ENCODE assay signal across 8 mouse cellular contexts in genomic region chr7:31082831-31083588, GRCm38 (mm10). TPM values are rescaled to one million over a fixed set of nuclear protein-coding genes. Genes with fewer than 3 reads are reported as not detected.
A peak's percentile ranks its signal among the peaks of the same experiment; 100 is the strongest.
DNase-seq lines count a peak whose midpoint lies in the region; ATAC-seq lines count a peak whose summit lies in the region.

No protein-coding gene starts in this region.

- 74% methylated on average over 14 of the region's 14 CpGs for WGBS in forebrain, embryonic 14.5 days
- WGBS in forebrain, embryonic 15.5 days = 65% methylated on average over 14 of the region's 14 CpGs
- 56% methylated on average over 14 of the region's 14 CpGs for WGBS in stomach, embryonic 16.5 days

- H3K9me3 ChIP-seq in forebrain, embryonic 14.5 days (replicated peaks; ENCODE audit: control insufficient read depth, low read length) = no peaks in the 10 kb centered on the region
- no peaks in the 10 kb centered on the region for H3K9me3 ChIP-seq in forebrain, embryonic 15.5 days
- H3K9me3 ChIP-seq in stomach, embryonic 16.5 days (replicated peaks; ENCODE audit: control insufficient read depth, low read length) = no peaks in the 10 kb centered on the region

- H3K27ac ChIP-seq in forebrain, embryonic 14.5 days (ENCODE audit: low read depth, low read length) = no peak overlapping the region
- no peak overlapping the region for H3K27ac ChIP-seq in forebrain, embryonic 15.5 days (replicated peaks)
- peak overlapping the region; percentile 73 for H3K27ac ChIP-seq in stomach, embryonic 16.5 days (ENCODE audit: low read length)

- intact Hi-C loops in gastrocnemius, postnatal 36 days (cut with DNase I) = no loop called here

- ATAC-seq in forebrain, embryonic 14.5 days = no peak
- no peak for ATAC-seq in forebrain, embryonic 15.5 days (replicated peaks)
- peak; percentile 22; the same call in 1 of the 2 replicates for ATAC-seq in stomach, embryonic 16.5 days (ENCODE audit: insufficient read depth, low FRiP score)

- no peaks in the 10 kb centered on the region for H3K27me3 ChIP-seq in forebrain, embryonic 14.5 days (replicated peaks; ENCODE audit: control insufficient read depth, insufficient read depth, low read length)
- no peaks in the 10 kb centered on the region for H3K27me3 ChIP-seq in forebrain, embryonic 15.5 days
- H3K27me3 ChIP-seq in stomach, embryonic 16.5 days (ENCODE audit: control insufficient read depth, insufficient read depth, low read length) = no peaks in the 10 kb centered on the region

- H3K36me3 ChIP-seq in forebrain, embryonic 14.5 days (ENCODE audit: control insufficient read depth, insufficient read depth, low read length) = no peaks in the 10 kb centered on the region
- no peaks in the 10 kb centered on the region for H3K36me3 ChIP-seq in forebrain, embryonic 15.5 days
- no peaks in the 10 kb centered on the region for H3K36me3 ChIP-seq in stomach, embryonic 16.5 days (ENCODE audit: control insufficient read depth, insufficient read depth, low read length)

- 0 out of 2 replicates have a peak overlapping the region, but pooled peaks have one; percentile 21 for H3K9ac ChIP-seq in forebrain, embryonic 14.5 days (ENCODE audit: low read length)
- no peak overlapping the region for H3K9ac ChIP-seq in forebrain, embryonic 15.5 days (replicated peaks)
- H3K9ac ChIP-seq in stomach, embryonic 16.5 days (ENCODE audit: low read length) = no peak overlapping the region

- DNase-seq in forebrain, embryonic 14.5 days (ENCODE audit: low spot score) = no peak
- peak; percentile 42 for DNase-seq in right cerebral cortex, postnatal 14 days
- no peak for DNase-seq in right cerebral cortex, postnatal 4 days
- DNase-seq in gastrocnemius, postnatal 36 days = peak; percentile 71 to 77
- peak; percentile 56 to 64 for DNase-seq in layer of hippocampus, postnatal 10 days (ENCODE audit: low spot score in 2 of 2)
- no peak for DNase-seq in ovary, postnatal 10 days (ENCODE audit: low spot score)

- H3K4me1 ChIP-seq in forebrain, embryonic 14.5 days (ENCODE audit: control insufficient read depth, insufficient read depth, low read length) = no peaks in the 10 kb centered on the region
- H3K4me1 ChIP-seq in forebrain, embryonic 15.5 days = 0 out of 2 replicates have a peak, but pooled peaks cover 2% of the 10 kb centered on the region
- H3K4me1 ChIP-seq in stomach, embryonic 16.5 days (ENCODE audit: control insufficient read depth, insufficient read depth, low read length) = peaks cover 16% of the 10 kb centered on the region; the same call in 1 of the 2 replicates

- H3K4me2 ChIP-seq in forebrain, embryonic 14.5 days (ENCODE audit: low read length) = no peak overlapping the region
- no peak overlapping the region for H3K4me2 ChIP-seq in forebrain, embryonic 15.5 days (replicated peaks)
- H3K4me2 ChIP-seq in stomach, embryonic 16.5 days (ENCODE audit: low read depth, low read length) = no peak overlapping the region

- no peak overlapping the region for H3K4me3 ChIP-seq in forebrain, embryonic 14.5 days (ENCODE audit: low read depth, low read length)
- H3K4me3 ChIP-seq in forebrain, embryonic 15.5 days = no peak overlapping the region
- H3K4me3 ChIP-seq in stomach, embryonic 16.5 days (replicated peaks; ENCODE audit: low read length) = no peak overlapping the region

RNA-seq across cellular contexts. Expression of gene Fxyd3, which starts 6.5 kb away (rescaled TPM):
- not detected in 2 replicates for polyA plus RNA-seq in forebrain, embryonic 14.5 days (2014; fragmentation: Nextera tagmentation; extraction: Ambion mirVana)
- polyA plus RNA-seq in forebrain, embryonic 15.5 days (2015; fragmentation: Nextera tagmentation; extraction: Ambion mirVana) = not detected in 2 replicates
- total RNA-seq in gastrocnemius, postnatal 36 days (2021) = under 1 TPM; 0.77 to 0.96 TPM
- 1 to 10 TPM in 1 of 2 experiments, not detected in 1; 1.2 TPM for total RNA-seq in layer of hippocampus, postnatal 10 days (2021)
- polyA plus RNA-seq in stomach, embryonic 16.5 days (2015; fragmentation: Nextera tagmentation; extraction: Ambion mirVana) = 497 and 614 TPM in 2 replicates

RNA-seq across cellular contexts. Expression of gene Lgi4, which starts 23.9 kb away (rescaled TPM):
- polyA plus RNA-seq in forebrain, embryonic 14.5 days (2014; fragmentation: Nextera tagmentation; extraction: Ambion mirVana) = 0.08 and 0.15 TPM in 2 replicates
- 0.20 and 0.26 TPM in 2 replicates for polyA plus RNA-seq in forebrain, embryonic 15.5 days (2015; fragmentation: Nextera tagmentation; extraction: Ambion mirVana)
- total RNA-seq in gastrocnemius, postnatal 36 days (2021) = 1 to 10 TPM; 2.5 to 4.4 TPM
- total RNA-seq in layer of hippocampus, postnatal 10 days (2021) = 10 to 100 TPM; 13.2 to 15.5 TPM
- polyA plus RNA-seq in stomach, embryonic 16.5 days (2015; fragmentation: Nextera tagmentation; extraction: Ambion mirVana) = 0.92 and 1.7 TPM in 2 replicates

RNA-seq across cellular contexts. Expression of gene Fxyd1, which starts 26.0 kb away (rescaled TPM):
- polyA plus RNA-seq in forebrain, embryonic 14.5 days (2014; fragmentation: Nextera tagmentation; extraction: Ambion mirVana) = 9.4 and 12.3 TPM in 2 replicates
- polyA plus RNA-seq in forebrain, embryonic 15.5 days (2015; fragmentation: Nextera tagmentation; extraction: Ambion mirVana) = 8.2 and 14.7 TPM in 2 replicates
- 1,000 to 10,000 TPM in 1 of 2 experiments, 100 to 1,000 TPM in 1; 991 to 1,156 TPM for total RNA-seq in gastrocnemius, postnatal 36 days (2021)
- 10 to 100 TPM; 67.2 to 69.2 TPM for total RNA-seq in layer of hippocampus, postnatal 10 days (2021)
- 127 and 129 TPM in 2 replicates for polyA plus RNA-seq in stomach, embryonic 16.5 days (2015; fragmentation: Nextera tagmentation; extraction: Ambion mirVana)

RNA-seq across cellular contexts. Expression of gene Fxyd7, which starts 31.7 kb away (rescaled TPM):
- polyA plus RNA-seq in forebrain, embryonic 14.5 days (2014; fragmentation: Nextera tagmentation; extraction: Ambion mirVana) = 46.8 and 67.8 TPM in 2 replicates
- 49.2 and 60.4 TPM in 2 replicates for polyA plus RNA-seq in forebrain, embryonic 15.5 days (2015; fragmentation: Nextera tagmentation; extraction: Ambion mirVana)
- total RNA-seq in gastrocnemius, postnatal 36 days (2021) = 1 to 10 TPM; 1.7 to 1.8 TPM
- 100 to 1,000 TPM; 376 to 407 TPM for total RNA-seq in layer of hippocampus, postnatal 10 days (2021)
- polyA plus RNA-seq in stomach, embryonic 16.5 days (2015; fragmentation: Nextera tagmentation; extraction: Ambion mirVana) = 22.2 and 25.8 TPM in 2 replicates

RNA-seq across cellular contexts. Expression of gene Hpn, which starts 32.1 kb away (rescaled TPM):
- polyA plus RNA-seq in forebrain, embryonic 14.5 days (2014; fragmentation: Nextera tagmentation; extraction: Ambion mirVana) = not detected in 2 replicates
- 0.36 TPM in 1 of 2 replicates, not detected in the other for polyA plus RNA-seq in forebrain, embryonic 15.5 days (2015; fragmentation: Nextera tagmentation; extraction: Ambion mirVana)
- total RNA-seq in gastrocnemius, postnatal 36 days (2021) = 10 to 100 TPM; 14.1 to 15.9 TPM
- 1 to 10 TPM; 2.1 to 2.9 TPM for total RNA-seq in layer of hippocampus, postnatal 10 days (2021)
- polyA plus RNA-seq in stomach, embryonic 16.5 days (2015; fragmentation: Nextera tagmentation; extraction: Ambion mirVana) = 35.7 and 36.0 TPM in 2 replicates

Comparison
In these comparisons a context has a peak if more than half of its experiments do, and no peak if none do; other contexts are left out.
1. DNase-seq: peak in right cerebral cortex, postnatal 14 days (single experiment), gastrocnemius, postnatal 36 days (2 of 2) and layer of hippocampus, postnatal 10 days (2 of 2); none in forebrain, embryonic 14.5 days (single experiment), right cerebral cortex, postnatal 4 days (single experiment) and ovary, postnatal 10 days (single experiment).
2. RNA of gene Fxyd3, which starts 6.5 kb away (polyA plus RNA-seq): 497 to 614 TPM in stomach, embryonic 16.5 days; not detected in forebrain, embryonic 15.5 days and not detected in forebrain, embryonic 14.5 days; every median in the first group is over 100 times any median in the second.